Mouse (Mus musculus) megakaryocyte, adult 5-6 weeks (primary cell): Measurements from ENCODE around the gene Dync2li1. TPM values are rescaled to one million over a fixed set of nuclear protein-coding genes. Genes with fewer than 3 reads are reported as not detected.
A peak's percentile ranks its signal among the peaks of the same experiment; 100 is the strongest.

ENCODE experiments used
- ATAC-seq: 2 replicates; pipeline ENCODE4 v1.8.0; 2016; ENCODE audit warnings: mild to moderate bottlenecking, inconsistent platforms; ENCODE audit not compliant: poor library complexity, severe bottlenecking
- total RNA-seq, 2 experiments: library from RNA; stranded (forward) in 1 of 2; stranded (reverse) in 1 of 2; fragments of 153-499, 151-499 nt in 1 of 2; fragments of 221-1000, 200-1000 nt in 1 of 2; gene quantifications; 2 replicates each; pipeline versions ENCODE4 v1.2.3 to v1.2.4; 2015 to 2017

Gene Dync2li1
- total RNA-seq, 2 experiments from 2014 or later, result 0.88 to 2.6 TPM

- ATAC-seq, result no peak
Observed at GRCm38 (mm10) chr17:84644292-84645050, 18.2 kb downstream of the Dync2li1 start.

GRCm38 (mm10) chr17:84645119-84645518 lies 18.8 kb downstream of the Dync2li1 start:
- no peak for ATAC-seq

- no peak; the same call in 1 of the 2 replicates for ATAC-seq
Observed at GRCm38 (mm10) chr17:84645894-84646293, 19.6 kb downstream of the Dync2li1 start.

GRCm38 (mm10) chr17:84646477-84646876 lies 20.2 kb downstream of the Dync2li1 start:
- no peak for ATAC-seq

GRCm38 (mm10) chr17:84647630-84648029 lies 21.3 kb downstream of the Dync2li1 start:
- ATAC-seq, result peak; percentile 97

GRCm38 (mm10) chr17:84650302-84651017 lies 24.2 kb downstream of the Dync2li1 start:
- ATAC-seq, result no peak

- ATAC-seq, result no peak
Observed at GRCm38 (mm10) chr17:84653544-84653943, 27.2 kb downstream of the Dync2li1 start.

GRCm38 (mm10) chr17:84656205-84656604 lies 29.9 kb downstream of the Dync2li1 start:
- ATAC-seq, result no peak

- ATAC-seq, result no peak
Observed at GRCm38 (mm10) chr17:84656653-84657421, 30.5 kb downstream of the Dync2li1 start.

- no peak for ATAC-seq
Observed at GRCm38 (mm10) chr17:84657422-84657732, 31.1 kb downstream of the Dync2li1 start.

- no peak for ATAC-seq
Observed at GRCm38 (mm10) chr17:84657782-84658181, 31.5 kb downstream of the Dync2li1 start.

GRCm38 (mm10) chr17:84658195-84658594 lies 31.9 kb downstream of the Dync2li1 start:
- no peak for ATAC-seq

- no peak for ATAC-seq
Observed at GRCm38 (mm10) chr17:84658951-84659350, 32.7 kb downstream of the Dync2li1 start.

GRCm38 (mm10) chr17:84665053-84665452 lies 38.8 kb downstream of the Dync2li1 start:
- no peak for ATAC-seq

- no peak for ATAC-seq
Observed at GRCm38 (mm10) chr17:84665691-84666090, 39.4 kb downstream of the Dync2li1 start.

GRCm38 (mm10) chr17:84667848-84668247 lies 41.6 kb downstream of the Dync2li1 start:
- ATAC-seq, result peak; percentile 13; the same call in 1 of the 2 replicates

GRCm38 (mm10) chr17:84672376-84673369 lies 46.4 kb downstream of the Dync2li1 start:
- ATAC-seq, result no peak

GRCm38 (mm10) chr17:84674048-84674447 lies 47.8 kb downstream of the Dync2li1 start:
- no peak for ATAC-seq

GRCm38 (mm10) chr17:84675204-84675603 lies 48.9 kb downstream of the Dync2li1 start:
- no peak for ATAC-seq

GRCm38 (mm10) chr17:84675951-84676366 lies 49.7 kb downstream of the Dync2li1 start, which contains the start of gene Abcg8:
Gene Abcg8 (plus strand): TSS chr17:84676302.
- ATAC-seq, result peak; percentile 31; the same call in 1 of the 2 replicates
